In genomic region chr4:150073102-150073473, GRCm38 (mm10) we compare ENCODE assay signal across 8 mouse cellular contexts. TPM values are rescaled to one million over a fixed set of nuclear protein-coding genes. Genes with fewer than 3 reads are reported as not detected.
A peak's percentile ranks its signal among the peaks of the same experiment; 100 is the strongest.
DNase-seq lines count a peak whose midpoint lies in the region; ATAC-seq lines count a peak whose summit lies in the region.

No protein-coding gene starts in this region.

- peaks cover 12% of the 10 kb centered on the region for H3K4me1 ChIP-seq in intestine, embryonic 16.5 days (ENCODE audit: control insufficient read depth, insufficient read depth, low read length)

- no peaks in the 10 kb centered on the region for H3K9me3 ChIP-seq in intestine, embryonic 16.5 days (ENCODE audit: control insufficient read depth, low read length)

- H3K9ac ChIP-seq in intestine, embryonic 16.5 days (ENCODE audit: low read depth, low read length) = no peak overlapping the region

- H3K4me3 ChIP-seq in intestine, embryonic 16.5 days (ENCODE audit: low read length) = no peak overlapping the region

- ATAC-seq in intestine, embryonic 16.5 days = peak; percentile 23; the same call in 1 of the 2 replicates
- ATAC-seq in neutrophil, adult 5-6 weeks (ENCODE audit: extremely low read depth, insufficient number of reproducible peaks, low FRiP score, poor library complexity, severe bottlenecking) = peak; percentile 68
- ATAC-seq in activated CD4-positive, CD25-positive, alpha-beta regulatory T cell, adult 4 months = no peak

- no peaks in the 10 kb centered on the region for H3K27me3 ChIP-seq in intestine, embryonic 16.5 days (replicated peaks; ENCODE audit: control insufficient read depth, insufficient read depth, low read length)

- no peak overlapping the region for H3K4me2 ChIP-seq in intestine, embryonic 16.5 days (ENCODE audit: low read depth, low read length)

- H3K27ac ChIP-seq in intestine, embryonic 16.5 days (ENCODE audit: low read length) = no peak overlapping the region

- 19% methylated on average over 8 of the region's 8 CpGs for WGBS in intestine, embryonic 16.5 days

- DNase-seq in gastrocnemius, postnatal 10 days = peak; percentile 70
- no peak for DNase-seq in gastrocnemius, postnatal 25 days
- peak; percentile 60 for DNase-seq in ovary, postnatal 36 days (ENCODE audit: low spot score)
- DNase-seq in ovary, adult 18-20 months (ENCODE audit: low spot score) = no peak
- DNase-seq in c-Kit-positive CD71-positive TER-119-negative erythroid progenitor cells, embryonic 14.5 days (ENCODE audit: low read depth) = peak; percentile 31

- H3K36me3 ChIP-seq in intestine, embryonic 16.5 days (ENCODE audit: control insufficient read depth, insufficient read depth, low read length) = no peaks in the 10 kb centered on the region

RNA-seq across cellular contexts. Expression of gene Gpr157, which starts 14.1 kb away (rescaled TPM):
- 10 to 100 TPM; 18.8 to 19.2 TPM for total RNA-seq in gastrocnemius, postnatal 10 days (2021)
- 10 to 100 TPM; 22.8 to 35.7 TPM for total RNA-seq in gastrocnemius, postnatal 25 days (2021)
- 1.6 and 1.8 TPM in 2 replicates for polyA plus RNA-seq in intestine, embryonic 16.5 days (2015; fragmentation: Nextera tagmentation; extraction: Ambion mirVana)
- 0.47 and 0.61 TPM in 2 replicates for total RNA-seq in neutrophil, adult 5-6 weeks (2017)
- under 1 TPM; 0.33 to 0.42 TPM for polyA plus RNA-seq in activated CD4-positive, CD25-positive, alpha-beta regulatory T cell, adult 4 months (2017; shearing (Covaris generic))

RNA-seq across cellular contexts. Expression of gene Slc2a5, which starts 46.0 kb away (rescaled TPM):
- 1 to 10 TPM; 2.0 to 2.4 TPM for total RNA-seq in gastrocnemius, postnatal 10 days (2021)
- under 1 TPM in 1 of 2 experiments, not detected in 1; 0.54 TPM for total RNA-seq in gastrocnemius, postnatal 25 days (2021)
- 2.4 and 3.4 TPM in 2 replicates for polyA plus RNA-seq in intestine, embryonic 16.5 days (2015; fragmentation: Nextera tagmentation; extraction: Ambion mirVana)
- not detected in 2 replicates for total RNA-seq in neutrophil, adult 5-6 weeks (2017)
- not detected for polyA plus RNA-seq in activated CD4-positive, CD25-positive, alpha-beta regulatory T cell, adult 4 months (2017; shearing (Covaris generic))

Comparison
In these comparisons a context has a peak if more than half of its experiments do, and no peak if none do; other contexts are left out.
1. DNase-seq: peak in gastrocnemius, postnatal 10 days (single experiment), ovary, postnatal 36 days (single experiment) and c-Kit-positive CD71-positive TER-119-negative erythroid progenitor cells, embryonic 14.5 days (single experiment); none in gastrocnemius, postnatal 25 days (single experiment) and ovary, adult 18-20 months (single experiment).
2. RNA of gene Gpr157, which starts 14.1 kb away (total RNA-seq): 22.8 to 35.7 TPM in gastrocnemius, postnatal 25 days and 18.8 to 19.2 TPM in gastrocnemius, postnatal 10 days; 0.47 to 0.61 TPM in neutrophil, adult 5-6 weeks; every median in the first group is over 10 times any median in the second.